Mouse (Mus musculus) erythroblast, embryonic 14.5 days (primary cell): ENCODE measurements at regions not wholly inside any gene's neighbourhood (a gene's known extent, or its start where the extent isn't known, plus 50 kb on each side); places are given as distances from the start of the nearest gene placed in this dataset.

Experiments used
- GATA1 ChIP-seq: IDR thresholded peaks from 2 replicates; pipeline ENCODE4 v1.6.1; 2012; ENCODE audit warnings: low read length, inconsistent platforms, mixed read lengths
- TAL1 ChIP-seq: IDR thresholded peaks from 3 replicates; pipeline ENCODE4 v1.6.1; 2012; ENCODE audit warnings: low read length, inconsistent platforms, mixed read lengths

- TF ChIP-seq GATA1 = no peak
- TF ChIP-seq TAL1 = no peak
Measured at GRCm38 (mm10) chr10:99906778-99907435, 108.5 kb upstream of the Kitl start.
